Mouse (Mus musculus) layer of hippocampus, adult 9-11 months (tissue): Measurements from ENCODE around the gene Washc4.

Source experiments
- DNase-seq: peaks from one replicate; pipeline ENCODE4 v3.0.0; 2022

The Washc4 gene

DNA sequence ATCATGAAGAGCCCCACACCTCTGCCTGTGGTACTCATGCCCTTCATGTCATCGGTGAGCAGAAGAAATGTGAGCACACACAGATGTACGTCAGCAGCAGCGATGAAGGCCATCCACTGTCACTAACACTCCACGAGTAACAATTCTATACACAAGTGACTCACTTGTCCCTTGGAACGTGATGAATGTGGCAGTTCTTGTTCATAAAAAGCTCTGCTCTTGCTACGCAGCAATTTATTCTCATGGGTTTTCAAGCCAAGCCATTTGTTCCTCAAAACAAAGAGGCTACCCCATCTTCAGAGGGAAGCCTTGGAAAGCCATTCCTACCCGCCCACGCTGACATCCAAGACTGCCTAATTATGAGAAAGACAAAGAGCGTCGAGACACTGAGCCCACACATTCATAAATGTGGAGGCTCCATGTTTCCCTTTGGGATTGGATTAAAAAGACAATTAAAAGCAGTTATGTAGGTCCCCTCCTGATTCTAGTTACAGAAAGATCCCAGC is 96.4 kb downstream of the Washc4 start:
- peak; percentile 63 for DNase-seq

DNA sequence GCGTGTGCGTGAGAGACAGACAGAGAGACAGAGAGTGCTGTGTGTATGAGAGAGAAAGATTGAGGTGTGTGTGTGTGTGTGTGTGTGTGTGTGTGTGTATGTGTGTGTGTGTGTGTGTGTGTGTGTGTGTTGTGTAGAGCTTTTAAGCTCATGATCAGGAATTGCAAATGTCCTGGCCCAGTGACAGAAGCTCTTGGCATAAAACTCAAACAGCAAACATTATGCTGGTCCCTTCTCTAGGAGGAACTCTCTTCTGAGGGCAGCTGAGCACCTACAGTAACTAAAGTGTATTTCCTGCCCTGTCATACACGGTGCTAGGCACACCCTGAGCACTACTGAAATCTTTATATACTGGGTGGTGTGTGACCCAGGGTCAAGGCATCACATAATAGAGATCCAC is 98.1 kb downstream of the Washc4 start:
- no peak for DNase-seq

DNA sequence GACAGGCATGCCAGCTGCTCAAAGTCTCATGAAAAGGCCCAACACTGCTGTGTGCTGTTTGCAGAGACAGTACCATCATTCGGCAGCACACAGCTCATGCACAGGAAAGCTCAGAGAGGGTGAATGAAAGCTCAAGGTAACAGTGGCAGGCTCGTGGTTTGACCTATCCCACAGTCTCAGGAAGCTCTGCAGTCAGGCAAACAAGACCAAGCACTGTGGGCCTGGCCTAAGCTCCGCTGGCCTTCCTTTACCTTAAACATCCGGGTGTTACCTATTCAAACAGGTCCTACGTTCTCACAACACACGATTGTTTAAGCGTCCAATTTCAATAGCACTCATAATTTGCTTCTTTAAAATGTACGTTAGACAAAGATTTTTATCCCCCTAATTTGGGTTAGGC is 100.6 kb downstream of the Washc4 start:
- no peak for DNase-seq

DNA sequence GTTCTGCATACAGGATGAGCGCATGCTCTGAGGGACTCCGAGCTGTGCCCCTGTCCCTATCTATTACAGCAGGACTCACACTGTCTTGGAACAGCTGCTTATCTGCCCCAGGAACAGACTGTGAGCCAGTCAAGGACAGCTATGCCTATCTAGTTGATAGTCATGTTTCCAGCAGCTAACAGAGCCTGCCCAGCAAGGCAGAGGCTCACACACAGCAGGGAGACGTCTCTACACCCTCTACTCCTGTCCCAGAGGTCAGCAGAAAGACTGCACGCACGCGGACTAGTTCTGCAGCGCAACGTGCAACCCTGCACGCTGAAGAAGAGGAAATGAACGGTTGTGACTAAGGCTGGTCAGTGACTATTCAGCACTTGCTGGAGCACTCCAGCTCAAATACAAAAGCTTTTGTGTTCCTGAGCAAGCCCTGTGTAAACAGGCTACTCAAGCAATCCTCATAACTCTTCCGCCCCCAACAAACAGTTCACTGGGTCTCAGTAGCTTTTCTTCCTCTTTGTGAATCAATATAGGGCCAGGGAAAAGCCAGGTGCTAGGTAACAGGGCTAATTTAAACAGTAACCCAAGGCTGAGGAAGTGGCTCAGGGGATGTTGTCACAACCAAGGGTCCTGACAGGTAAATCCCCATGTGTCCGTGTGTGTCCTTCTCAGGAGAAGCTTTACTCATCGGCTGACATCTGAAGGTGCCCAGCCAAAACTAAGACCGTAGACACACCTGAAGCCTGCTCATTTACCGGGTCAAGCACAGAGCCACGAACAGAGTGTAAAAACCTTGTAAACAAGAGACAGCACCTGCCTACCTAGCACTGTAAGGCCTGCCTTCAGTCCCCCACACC is 101.5 kb downstream of the Washc4 start:
- peak; percentile 65 for DNase-seq

DNA sequence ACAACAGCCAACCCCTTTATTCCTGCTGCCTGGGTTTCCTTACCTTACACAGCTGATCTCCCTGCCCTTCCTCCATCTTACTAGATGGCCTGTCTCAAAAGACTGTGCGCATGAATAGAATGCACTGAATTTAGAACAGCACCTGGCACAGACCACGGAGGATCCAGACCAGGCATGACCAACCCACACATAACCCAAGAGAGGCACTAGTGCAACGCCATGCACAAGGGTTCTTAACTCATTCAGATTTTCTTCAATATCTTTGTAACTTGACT is 102.1 kb downstream of the Washc4 start:
- DNase-seq = no peak
